Mouse (Mus musculus) testis, adult 2 months (tissue): Measurements from ENCODE around the gene Thada. TPM values are rescaled to one million over a fixed set of nuclear protein-coding genes. Genes with fewer than 3 reads are reported as not detected.

ENCODE experiments used
- H3K27ac ChIP-seq: fragments of 200-500 bp; 2 replicates; pipeline ENCODE4 v1.5.1; 2012; ENCODE audit warnings: low read depth, low read length; ENCODE audit not compliant: control insufficient read depth, insufficient read depth
- H3K27me3 ChIP-seq: fragments of 200-500 bp; 2 replicates; pipeline ENCODE4 v1.6.1; 2012; ENCODE audit warnings: mild to moderate bottlenecking, low read length, moderate library complexity; ENCODE audit not compliant: control insufficient read depth, insufficient read depth
- H3K36me3 ChIP-seq: fragments of 200-500 bp; 2 replicates; pipeline ENCODE4 v1.6.1; 2012; ENCODE audit warnings: mild to moderate bottlenecking, low read length; ENCODE audit not compliant: control insufficient read depth, insufficient read depth
- H3K4me1 ChIP-seq: fragments of 200-500 bp; 2 replicates; pipeline ENCODE4 v1.6.1; 2012; ENCODE audit warnings: low read length; ENCODE audit not compliant: control insufficient read depth, insufficient read depth
- H3K4me3 ChIP-seq: fragments of 200-500 bp; 2 replicates; pipeline ENCODE4 v1.5.1; 2012; ENCODE audit warnings: low read depth, mild to moderate bottlenecking, low read length, moderate library complexity, mixed read lengths; ENCODE audit not compliant: control insufficient read depth
- CTCF ChIP-seq: fragments of 200-500 bp; IDR thresholded peaks from 2 replicates; pipeline ENCODE4 v1.5.1; 2012; ENCODE audit warnings: low read depth, mild to moderate bottlenecking, inconsistent platforms, low read length, moderate library complexity; ENCODE audit not compliant: control insufficient read depth, insufficient read depth, insufficient replicate concordance
- POLR2A ChIP-seq: fragments of 200-500 bp; IDR thresholded peaks from 2 replicates; pipeline ENCODE4 v1.6.1; 2012; ENCODE audit warnings: low read depth, mild to moderate bottlenecking, inconsistent platforms, low read length, moderate library complexity; ENCODE audit not compliant: control insufficient read depth
- polyA plus RNA-seq: library from polyadenylated mRNA; depleted of rRNA; stranded (reverse); fragments of >200 nt; gene quantifications from 2 replicates; pipeline ENCODE4 v1.2.3, GENCODE M21; 2012

Gene Thada
- polyA plus RNA-seq, 1 experiment: 15.8 TPM

DNA sequence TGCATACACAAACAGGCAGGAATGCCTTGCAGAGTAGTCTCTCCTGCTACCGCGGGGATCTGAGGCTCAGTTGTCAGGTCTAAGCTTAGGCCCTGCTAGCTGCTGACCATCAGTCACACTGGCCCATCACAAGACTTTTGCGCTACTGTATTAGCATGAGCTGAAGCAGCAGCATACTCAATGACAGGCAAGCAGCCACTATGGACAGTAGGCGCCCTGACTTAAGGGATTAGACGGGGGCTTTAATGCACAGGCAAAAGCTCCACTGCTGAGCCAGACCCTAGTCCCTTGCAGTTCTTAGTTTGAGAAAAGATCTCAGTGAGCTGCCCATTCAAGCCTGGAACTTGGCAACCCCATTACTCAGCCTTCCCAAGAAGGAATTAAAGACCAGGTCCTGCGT lies 66.6 kb downstream of the Thada start:
- peaks cover 1% of the 10 kb centered on the region; the same call in 1 of the 2 replicates for H3K36me3 ChIP-seq
- H3K27me3 ChIP-seq: no peaks in the 10 kb centered on the region
- no peaks in the 10 kb centered on the region; the same call in 1 of the 2 replicates for H3K4me1 ChIP-seq
- H3K4me3 ChIP-seq: no peak overlapping the region
- H3K27ac ChIP-seq: no peak overlapping the region
- TF ChIP-seq CTCF: no peak
- no peak for TF ChIP-seq POLR2A

DNA sequence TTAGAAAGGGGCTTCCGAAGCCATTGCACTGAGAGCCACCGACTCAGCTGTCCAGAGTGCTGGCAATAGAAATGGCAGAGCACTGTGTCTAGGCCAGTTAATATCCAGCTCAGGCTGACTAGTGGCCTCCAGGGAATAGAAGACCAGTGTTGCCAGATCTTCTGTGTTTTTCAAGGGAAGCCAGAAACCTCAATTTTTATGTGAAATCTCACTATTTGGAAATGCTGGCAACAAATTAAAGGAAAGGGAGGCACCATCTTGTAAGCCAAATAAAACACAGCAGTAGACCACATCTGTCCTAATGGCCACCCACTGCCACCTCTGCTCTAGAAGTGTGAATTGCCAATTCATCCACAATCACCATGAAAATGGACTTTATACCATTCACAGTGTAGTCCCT lies 76.0 kb downstream of the Thada start:
- H3K4me1 ChIP-seq: no peaks in the 10 kb centered on the region
- H3K36me3 ChIP-seq: no peaks in the 10 kb centered on the region; the same call in 1 of the 2 replicates
- no peak overlapping the region for H3K27ac ChIP-seq
- no peak overlapping the region for H3K4me3 ChIP-seq
- TF ChIP-seq POLR2A: no peak
- TF ChIP-seq CTCF: no peak
- H3K27me3 ChIP-seq: no peaks in the 10 kb centered on the region

DNA sequence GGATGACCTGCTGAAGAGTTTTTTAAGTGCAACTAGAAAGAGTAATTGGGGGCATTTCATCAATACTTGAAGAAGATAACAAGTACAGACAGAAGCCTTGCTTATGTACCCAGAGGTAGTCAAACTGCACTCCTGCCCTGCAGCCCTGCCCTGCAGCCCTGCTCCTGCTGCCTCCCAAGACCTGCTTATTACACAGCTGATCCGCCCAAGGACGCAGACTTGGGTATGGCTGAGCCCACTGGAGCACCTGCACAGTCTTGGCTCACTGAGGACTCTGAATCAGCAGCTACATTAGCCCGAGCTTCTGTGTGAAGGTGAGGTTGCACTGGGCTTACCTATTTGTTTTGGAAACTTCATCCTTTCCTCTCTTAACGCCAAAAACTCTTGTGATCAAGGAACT lies 79.8 kb downstream of the Thada start:
- H3K36me3 ChIP-seq: peaks cover 1% of the 10 kb centered on the region; the same call in 1 of the 2 replicates
- TF ChIP-seq POLR2A: no peak
- TF ChIP-seq CTCF: no peak
- no peaks in the 10 kb centered on the region for H3K27me3 ChIP-seq
- H3K27ac ChIP-seq: no peak overlapping the region
- H3K4me3 ChIP-seq: no peak overlapping the region
- no peaks in the 10 kb centered on the region for H3K4me1 ChIP-seq

DNA sequence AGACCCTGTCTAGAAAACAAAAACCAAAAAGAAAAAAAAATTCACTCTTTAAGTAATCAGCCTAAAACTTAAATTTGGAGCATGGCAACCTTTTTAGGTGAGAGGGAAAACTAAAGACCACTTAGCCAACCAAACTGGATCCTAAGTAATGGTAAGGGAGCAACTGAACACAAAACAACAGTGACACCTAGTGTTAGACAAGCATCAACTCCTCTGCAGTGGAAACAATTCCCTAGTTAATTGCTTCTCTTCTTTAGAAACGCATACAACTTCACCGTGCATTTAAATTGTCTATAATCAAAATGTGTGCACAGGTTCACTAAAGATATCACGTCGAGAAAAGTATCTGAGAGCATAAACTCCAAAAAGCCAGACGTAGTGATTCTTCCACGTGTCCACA lies 80.3 kb downstream of the Thada start:
- TF ChIP-seq POLR2A (no peak), CTCF (no peak)
- H3K27me3 ChIP-seq: no peaks in the 10 kb centered on the region
- peaks cover 1% of the 10 kb centered on the region; the same call in 1 of the 2 replicates for H3K36me3 ChIP-seq
- no peaks in the 10 kb centered on the region for H3K4me1 ChIP-seq
- H3K27ac ChIP-seq: no peak overlapping the region
- H3K4me3 ChIP-seq: no peak overlapping the region

DNA sequence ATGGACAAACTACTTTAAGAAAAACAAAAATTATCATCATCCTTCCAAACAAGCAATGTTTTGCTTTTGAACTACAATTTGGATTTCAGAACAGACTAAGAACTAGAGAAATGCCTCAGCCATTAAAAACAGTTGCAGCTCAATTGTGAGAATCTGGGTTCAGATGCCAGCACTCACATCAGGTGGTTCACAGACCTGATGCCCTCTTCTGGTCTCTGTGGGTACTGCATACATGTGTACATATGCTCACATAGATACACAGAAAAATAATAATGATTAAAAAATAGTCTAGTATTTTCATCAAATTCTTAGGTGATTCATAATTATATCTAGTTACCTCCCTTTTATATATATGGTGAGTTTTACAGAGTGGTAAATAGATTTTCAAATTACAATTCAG lies 81.3 kb downstream of the Thada start:
- Histone ChIP-seq H3K36me3 (peaks cover 1% of the 10 kb centered on the region; the same call in 1 of the 2 replicates), H3K27me3 (no peaks in the 10 kb centered on the region)
- TF ChIP-seq POLR2A: no peak
- no peak for TF ChIP-seq CTCF

DNA sequence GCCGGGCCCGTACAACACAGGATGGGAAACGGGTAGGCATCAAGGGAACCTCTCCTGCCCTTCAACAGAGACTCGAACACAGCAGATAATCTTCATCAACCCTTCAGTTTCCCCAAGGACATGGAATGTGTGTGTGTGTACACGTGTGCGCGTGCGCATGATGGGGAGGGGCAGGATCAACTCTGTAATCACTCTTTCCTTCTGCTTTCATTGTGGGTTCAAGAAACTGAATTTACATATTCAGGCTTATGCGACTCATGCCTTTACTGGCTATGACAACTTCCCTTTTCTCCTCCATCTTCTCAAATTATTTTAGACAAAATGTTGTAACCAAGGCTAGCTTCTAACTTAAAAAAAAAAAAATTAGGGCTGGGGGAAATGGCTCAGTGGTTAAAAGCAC lies 85.7 kb downstream of the Thada start:
- H3K4me1 ChIP-seq: no peaks in the 10 kb centered on the region
- TF ChIP-seq POLR2A: no peak
- TF ChIP-seq CTCF: no peak
- H3K27me3 ChIP-seq: no peaks in the 10 kb centered on the region
- no peak overlapping the region for H3K27ac ChIP-seq
- H3K4me3 ChIP-seq: no peak overlapping the region
- H3K36me3 ChIP-seq: peaks cover 1% of the 10 kb centered on the region; the same call in 1 of the 2 replicates

More for the DNA sequence above, 81.3 kb downstream of the Thada start:
- Histone ChIP-seq H3K4me3 (no peak overlapping the region), H3K27ac (no peak overlapping the region), H3K4me1 (no peaks in the 10 kb centered on the region)

DNA sequence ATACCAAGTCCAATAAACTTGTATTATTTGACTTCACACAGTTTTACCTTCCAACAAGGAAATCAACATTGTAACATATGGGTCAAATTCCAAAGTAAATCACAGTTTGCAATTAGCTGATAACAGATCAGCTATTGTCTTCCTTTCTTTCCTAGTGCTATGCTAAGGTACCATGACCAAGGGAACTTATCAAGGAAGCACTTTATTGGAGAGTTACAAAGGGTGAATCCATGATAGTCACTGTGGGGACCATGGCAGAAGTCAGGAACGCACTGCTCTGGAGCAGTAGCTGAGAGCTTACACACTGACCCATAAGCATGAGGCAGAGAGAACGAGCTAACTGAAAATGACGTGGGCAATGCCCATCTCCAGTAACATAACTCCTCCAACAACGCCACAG lies 89.1 kb downstream of the Thada start:
- Histone ChIP-seq H3K4me3 (no peak overlapping the region), H3K36me3 (no peaks in the 10 kb centered on the region; the same call in 1 of the 2 replicates), H3K27me3 (no peaks in the 10 kb centered on the region), H3K4me1 (no peaks in the 10 kb centered on the region), H3K27ac (no peak overlapping the region)
- TF ChIP-seq CTCF (no peak), POLR2A (no peak)
